Mouse (Mus musculus): Measurements from ENCODE around the gene Tubb3. TPM values are rescaled to one million over a fixed set of nuclear protein-coding genes. Genes with fewer than 3 reads are reported as not detected.

Tubb3 gene
- 1,817 and 1,895 TPM in 2 replicates for polyA plus RNA-seq (2015; fragmentation: Nextera tagmentation; extraction: Ambion mirVana)

DNA sequence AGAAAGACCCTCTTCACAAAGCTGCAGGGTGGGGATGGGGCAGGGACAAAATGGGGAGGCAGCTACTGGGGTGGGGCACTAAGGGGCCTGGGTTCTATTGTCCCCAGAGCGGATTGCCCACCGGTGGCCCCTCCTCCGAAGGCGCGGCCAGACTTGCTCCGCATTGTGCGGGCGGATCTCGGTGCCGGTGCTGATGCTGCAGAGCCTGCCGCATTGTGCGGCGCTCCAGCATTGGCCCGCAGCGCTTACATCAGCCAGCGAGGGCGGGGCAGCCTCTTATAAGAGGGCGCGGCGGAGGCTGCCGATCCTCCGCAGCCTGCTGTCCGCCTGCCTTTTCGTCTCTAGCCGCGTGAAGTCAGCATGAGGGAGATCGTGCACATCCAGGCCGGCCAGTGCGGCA, at the start of gene Tubb3:
Gene Tubb3 (plus strand): TSS at position 179 of the 400 bp plus-strand sequence.
- Histone ChIP-seq H3K27me3 (0 out of 2 replicates have a peak, but pooled peaks cover 4% of the 10 kb centered on the region), H3K27ac (peak within 1 kb of the TSS; percentile 99), H3K4me1 (replicated peaks) (peaks cover 63% of the 10 kb centered on the region), H3K4me2 (peak within 1 kb of the TSS; percentile 94), H3K9me3 (no peaks in the 10 kb centered on the region), H3K9ac (peak within 1 kb of the TSS; percentile 100), H3K36me3 (no peaks in the 10 kb centered on the region), H3K4me3 (peak within 1 kb of the TSS; percentile 88)
- under 1% methylated on average over 26 of the region's 29 CpGs for WGBS
- peak; percentile 93 for ATAC-seq (ENCODE audit: low FRiP score)

GRCm38 (mm10) chr8:123373403-123374238, 37.6 kb upstream of the Tubb3 start, which contains the start of gene Tcf25:
TSS of gene Tcf25 (plus strand) at chr8:123373753.
- Histone ChIP-seq H3K9me3 (no peaks in the 10 kb centered on the region), H3K4me3 (peak within 1 kb of the TSS; percentile 80), H3K27ac (peak within 1 kb of the TSS; percentile 97), H3K27me3 (no peaks in the 10 kb centered on the region), H3K4me1 (replicated peaks) (peaks cover 32% of the 10 kb centered on the region), H3K9ac (peak within 1 kb of the TSS; percentile 89), H3K4me2 (peak within 1 kb of the TSS; percentile 66), H3K36me3 (peaks cover 41% of the 10 kb centered on the region)
- peak; percentile 94 for ATAC-seq (ENCODE audit: low FRiP score)
- WGBS: under 1% methylated on average over 75 of the region's 75 CpGs

GRCm38 (mm10) chr8:123374239-123374578, 37.0 kb upstream of the Tubb3 start:
- WGBS: under 1% methylated on average over 20 of the region's 20 CpGs

DNA sequence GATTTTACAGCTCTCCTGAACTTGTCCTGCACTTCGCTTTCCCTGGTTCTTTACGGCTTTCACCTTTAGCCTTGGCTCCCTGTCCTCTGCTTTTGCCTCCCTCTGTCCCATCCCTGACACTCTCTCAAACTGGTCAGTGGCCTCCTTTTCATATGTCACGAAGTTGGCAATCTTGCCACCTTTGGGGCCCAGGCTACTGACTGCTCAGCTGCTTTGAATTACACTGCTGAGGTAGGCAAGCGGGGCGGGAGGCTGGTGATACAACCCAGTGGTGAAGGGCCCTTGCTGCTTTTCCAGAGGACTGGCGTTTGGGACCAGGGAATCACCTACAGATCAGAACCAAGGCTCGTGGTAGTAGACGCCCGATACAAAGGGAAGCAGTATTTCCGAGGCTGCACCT, 35.5 kb upstream of the Tubb3 start:
- 77% methylated on average over 10 of the region's 10 CpGs for WGBS
- H3K36me3 ChIP-seq: peaks cover 23% of the 10 kb centered on the region
- ATAC-seq (ENCODE audit: low FRiP score): no peak
- H3K27me3 ChIP-seq: no peaks in the 10 kb centered on the region
- no peaks in the 10 kb centered on the region for H3K9me3 ChIP-seq
- H3K4me3 ChIP-seq: no peak overlapping the region; the same call in 1 of the 2 replicates
- peak overlapping the region; percentile 35; the same call in 1 of the 2 replicates for H3K9ac ChIP-seq
- H3K4me2 ChIP-seq: peak overlapping the region; percentile 31
- H3K4me1 ChIP-seq (replicated peaks): peaks cover 32% of the 10 kb centered on the region
- peak overlapping the region; percentile 66 for H3K27ac ChIP-seq

More at GRCm38 (mm10) chr8:123374239-123374578, 37.0 kb upstream of the Tubb3 start:
- H3K36me3 ChIP-seq: peaks cover 35% of the 10 kb centered on the region
- peak overlapping the region; percentile 97 for H3K27ac ChIP-seq
- H3K4me3 ChIP-seq: peak overlapping the region; percentile 80
- H3K27me3 ChIP-seq: no peaks in the 10 kb centered on the region
- H3K4me1 ChIP-seq (replicated peaks): peaks cover 32% of the 10 kb centered on the region
- peak overlapping the region; percentile 66 for H3K4me2 ChIP-seq
- H3K9ac ChIP-seq: peak overlapping the region; percentile 89
- peak; percentile 79 for ATAC-seq (ENCODE audit: low FRiP score)
- no peaks in the 10 kb centered on the region for H3K9me3 ChIP-seq

GRCm38 (mm10) chr8:123376106-123376505, 35.1 kb upstream of the Tubb3 start:
- no peaks in the 10 kb centered on the region for H3K9me3 ChIP-seq
- peak overlapping the region; percentile 31; the same call in 1 of the 2 replicates for H3K4me2 ChIP-seq
- H3K4me1 ChIP-seq (replicated peaks): peaks cover 32% of the 10 kb centered on the region
- no peak overlapping the region for H3K4me3 ChIP-seq
- no peaks in the 10 kb centered on the region for H3K27me3 ChIP-seq
- WGBS: 54% methylated on average over 8 of the region's 8 CpGs
- H3K27ac ChIP-seq: peak overlapping the region; percentile 66
- no peak for ATAC-seq (ENCODE audit: low FRiP score)
- peaks cover 27% of the 10 kb centered on the region for H3K36me3 ChIP-seq
- 0 out of 2 replicates have a peak overlapping the region, but pooled peaks have one; percentile 35 for H3K9ac ChIP-seq

DNA sequence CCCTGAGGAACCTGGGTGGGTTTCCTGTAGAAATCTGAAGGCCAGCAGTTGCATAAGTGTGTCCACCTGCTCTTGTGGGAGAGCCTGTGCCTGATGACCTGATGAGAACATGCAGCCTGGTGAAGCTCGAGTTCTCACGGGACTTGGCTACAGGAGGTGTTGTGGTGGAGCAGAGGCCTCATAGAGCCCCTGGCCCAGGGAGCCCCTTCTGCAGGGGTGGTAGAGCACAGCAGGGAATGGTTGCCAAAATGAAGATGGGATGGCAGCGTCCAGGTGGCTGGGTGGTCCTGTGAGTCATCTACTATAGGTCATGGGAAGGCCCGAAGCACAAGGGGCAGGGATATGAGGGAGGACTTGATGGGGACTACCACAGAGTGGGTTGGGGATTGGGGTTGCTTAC, 29.5 kb upstream of the Tubb3 start:
- WGBS: 92% methylated on average over 4 of the region's 4 CpGs
- no peak overlapping the region for H3K9ac ChIP-seq
- H3K9me3 ChIP-seq: no peaks in the 10 kb centered on the region
- no peak for ATAC-seq (ENCODE audit: low FRiP score)
- H3K4me2 ChIP-seq: no peak overlapping the region
- no peaks in the 10 kb centered on the region for H3K27me3 ChIP-seq
- H3K4me1 ChIP-seq (replicated peaks): peaks cover under 1% of the 10 kb centered on the region
- no peak overlapping the region for H3K27ac ChIP-seq
- no peak overlapping the region for H3K4me3 ChIP-seq
- H3K36me3 ChIP-seq: peaks cover 69% of the 10 kb centered on the region

GRCm38 (mm10) chr8:123382516-123382915, 28.7 kb upstream of the Tubb3 start:
- Histone ChIP-seq H3K27me3 (no peaks in the 10 kb centered on the region), H3K4me2 (no peak overlapping the region), H3K36me3 (peaks cover 72% of the 10 kb centered on the region), H3K9ac (no peak overlapping the region), H3K27ac (no peak overlapping the region), H3K4me1 (replicated peaks) (no peaks in the 10 kb centered on the region; the same call in 1 of the 2 replicates), H3K4me3 (no peak overlapping the region), H3K9me3 (no peaks in the 10 kb centered on the region)
- WGBS: 91% methylated on average over 8 of the region's 8 CpGs
- no peak for ATAC-seq (ENCODE audit: low FRiP score)

- H3K4me2 ChIP-seq: no peak overlapping the region
- no peak overlapping the region for H3K9ac ChIP-seq
- 75% methylated on average over 9 of the region's 9 CpGs for WGBS
- no peak overlapping the region for H3K27ac ChIP-seq
- no peak overlapping the region for H3K4me3 ChIP-seq
- no peaks in the 10 kb centered on the region for H3K4me1 ChIP-seq (replicated peaks)
- peaks cover 93% of the 10 kb centered on the region for H3K36me3 ChIP-seq
- H3K27me3 ChIP-seq: no peaks in the 10 kb centered on the region
- no peaks in the 10 kb centered on the region for H3K9me3 ChIP-seq
- no peak for ATAC-seq (ENCODE audit: low FRiP score)
These were observed 26.2 kb upstream of the Tubb3 start for GRCm38 (mm10) chr8:123384883-123385540.

- Histone ChIP-seq H3K27me3 (no peaks in the 10 kb centered on the region), H3K9ac (no peak overlapping the region), H3K9me3 (no peaks in the 10 kb centered on the region), H3K4me1 (replicated peaks) (no peaks in the 10 kb centered on the region), H3K36me3 (peaks cover 100% of the 10 kb centered on the region), H3K27ac (no peak overlapping the region), H3K4me3 (no peak overlapping the region), H3K4me2 (no peak overlapping the region)
- WGBS: 80% methylated on average over 3 of the region's 3 CpGs
- no peak for ATAC-seq (ENCODE audit: low FRiP score)
These were observed 24.2 kb upstream of the Tubb3 start for GRCm38 (mm10) chr8:123387041-123387440.

GRCm38 (mm10) chr8:123387801-123388200, 23.4 kb upstream of the Tubb3 start:
- Histone ChIP-seq H3K4me1 (replicated peaks) (no peaks in the 10 kb centered on the region), H3K36me3 (peaks cover 100% of the 10 kb centered on the region), H3K27me3 (no peaks in the 10 kb centered on the region), H3K4me2 (no peak overlapping the region), H3K9me3 (no peaks in the 10 kb centered on the region), H3K9ac (no peak overlapping the region), H3K4me3 (no peak overlapping the region), H3K27ac (no peak overlapping the region)
- WGBS: 95% methylated on average over 8 of the region's 8 CpGs
- ATAC-seq (ENCODE audit: low FRiP score): no peak

DNA sequence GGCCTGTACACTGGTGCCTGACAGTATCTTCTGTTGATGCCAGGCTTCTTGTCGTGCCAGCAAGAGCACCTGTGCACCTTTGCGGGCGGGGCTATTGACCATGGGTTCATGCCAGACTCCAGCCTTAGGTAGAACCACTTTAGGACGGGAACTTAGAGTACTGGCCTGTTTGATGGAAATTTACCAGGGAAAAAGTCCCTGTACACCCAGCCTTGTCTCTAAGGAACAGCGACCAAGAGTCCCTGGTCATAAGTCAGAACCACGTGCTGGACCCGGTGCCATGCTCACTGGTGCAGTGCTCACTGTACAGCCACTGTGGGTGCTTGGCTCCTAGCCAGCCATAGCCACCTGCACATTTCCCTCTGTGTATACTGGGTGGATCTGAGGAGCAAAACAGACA, 22.2 kb upstream of the Tubb3 start:
- H3K36me3 ChIP-seq: peaks cover 100% of the 10 kb centered on the region
- H3K9me3 ChIP-seq: no peaks in the 10 kb centered on the region
- no peak for ATAC-seq (ENCODE audit: low FRiP score)

GRCm38 (mm10) chr8:123398308-123398707, 12.9 kb upstream of the Tubb3 start:
- Histone ChIP-seq H3K27ac (no peak overlapping the region), H3K4me1 (replicated peaks) (no peaks in the 10 kb centered on the region), H3K4me3 (no peak overlapping the region), H3K4me2 (no peak overlapping the region), H3K9ac (no peak overlapping the region), H3K9me3 (no peaks in the 10 kb centered on the region), H3K36me3 (peaks cover 100% of the 10 kb centered on the region), H3K27me3 (no peaks in the 10 kb centered on the region)
- 95% methylated on average over 13 of the region's 13 CpGs for WGBS
- no peak for ATAC-seq (ENCODE audit: low FRiP score)

More for the DNA sequence above, 22.2 kb upstream of the Tubb3 start:
- H3K4me3 ChIP-seq: no peak overlapping the region
- H3K27ac ChIP-seq: no peak overlapping the region
- no peaks in the 10 kb centered on the region for H3K4me1 ChIP-seq (replicated peaks)
- no peak overlapping the region for H3K4me2 ChIP-seq
- whole genome bisulfite sequencing: 93% methylated on average over 7 of the region's 7 CpGs
- peak overlapping the region; percentile 24; the same call in 1 of the 2 replicates for H3K9ac ChIP-seq
- no peaks in the 10 kb centered on the region for H3K27me3 ChIP-seq
